Mouse (Mus musculus): Measurements from ENCODE around the gene Spc25.

Gene Spc25

DNA sequence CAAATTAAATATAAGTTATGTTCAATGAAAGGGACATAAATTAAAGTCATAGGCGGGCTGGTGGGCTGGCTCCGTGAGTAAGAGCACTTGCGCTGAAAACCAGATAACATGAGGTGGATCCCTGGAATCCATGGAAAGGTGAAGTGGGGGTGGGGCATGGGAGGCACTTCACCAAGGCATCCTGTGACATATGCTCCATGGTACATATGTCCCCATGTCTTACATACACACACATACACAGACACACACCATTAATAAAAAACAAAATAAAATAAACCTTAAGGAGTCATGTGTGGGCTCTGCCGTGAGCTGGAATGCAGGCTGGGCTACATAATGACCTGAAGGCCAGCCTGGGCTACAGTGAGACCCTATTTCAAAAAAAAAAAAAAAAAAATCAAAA, 26.3 kb downstream of the Spc25 start:
- DNase-seq (ENCODE audit: low spot score) = no peak

DNA sequence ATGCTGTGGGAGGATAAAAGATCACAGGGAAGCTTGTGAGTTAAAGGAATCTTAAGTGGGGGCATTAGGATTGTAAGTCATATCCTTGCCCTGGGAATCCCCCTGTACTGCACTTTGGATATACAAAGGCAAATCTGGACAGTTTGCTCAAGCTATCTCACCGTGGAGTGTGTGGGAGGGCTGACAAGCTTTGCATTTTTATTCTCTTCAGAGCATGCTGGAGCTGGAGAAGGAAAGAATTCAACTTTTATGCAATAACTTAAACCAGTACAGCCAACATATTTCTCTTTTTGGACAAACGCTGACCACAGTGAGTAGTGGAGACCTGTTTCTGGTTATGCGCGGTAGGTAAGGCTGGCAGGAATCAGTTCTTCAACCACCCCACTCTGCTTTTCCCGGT, 30.7 kb downstream of the Spc25 start:
- DNase-seq (ENCODE audit: low spot score) = no peak

DNA sequence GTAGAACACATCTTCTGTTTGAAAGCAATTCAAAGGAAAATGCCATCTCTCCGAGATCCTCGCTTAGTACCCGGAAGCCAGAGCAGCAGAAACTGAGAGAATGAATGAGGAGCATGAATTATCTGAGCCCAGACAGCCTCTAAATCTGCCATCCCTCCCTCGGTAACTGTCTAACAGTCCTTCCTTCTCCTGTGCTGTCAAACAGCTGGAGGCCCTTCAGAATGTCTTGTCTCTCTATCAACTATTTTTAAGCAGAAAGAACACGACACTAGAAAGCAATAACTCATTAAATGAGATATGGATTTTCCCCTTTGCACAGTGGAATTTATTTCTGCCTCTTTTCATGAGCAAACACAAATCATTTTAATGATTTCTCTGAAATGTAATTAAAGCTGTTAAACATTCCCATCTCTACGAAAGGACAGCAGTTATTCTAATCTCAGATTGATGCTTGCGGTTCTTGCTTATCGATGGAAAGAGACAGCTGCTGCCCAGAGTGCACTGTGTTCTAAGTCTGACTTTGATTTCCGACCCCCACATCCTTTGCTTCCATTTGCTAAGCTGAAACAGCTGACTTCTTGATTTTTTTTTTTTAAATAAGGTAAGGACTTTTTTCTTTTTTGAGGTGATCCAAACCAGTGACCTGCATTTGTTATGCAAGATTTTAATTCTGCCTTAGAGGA, 35.5 kb downstream of the Spc25 start:
- DNase-seq (ENCODE audit: low spot score) = no peak

DNA sequence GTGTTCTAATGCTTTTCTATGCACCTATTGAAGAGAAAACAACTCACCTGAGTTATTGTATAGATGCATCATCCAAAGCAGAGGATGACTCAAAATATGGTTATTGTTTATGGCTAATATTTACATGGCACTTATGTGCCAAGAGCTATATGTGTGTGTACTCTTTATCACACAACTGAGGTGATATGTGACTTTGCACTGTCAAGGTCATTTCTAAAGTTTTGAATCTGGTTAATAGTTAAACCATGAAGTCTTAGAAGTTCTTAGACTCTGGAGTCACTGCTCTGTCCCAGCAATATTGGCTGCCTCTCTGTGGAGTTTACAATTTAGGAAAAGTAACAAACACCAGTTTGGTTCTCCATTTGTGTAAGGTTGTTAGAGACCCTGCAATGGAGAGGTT, 47.1 kb downstream of the Spc25 start:
- DNase-seq (ENCODE audit: low spot score) = no peak

DNA sequence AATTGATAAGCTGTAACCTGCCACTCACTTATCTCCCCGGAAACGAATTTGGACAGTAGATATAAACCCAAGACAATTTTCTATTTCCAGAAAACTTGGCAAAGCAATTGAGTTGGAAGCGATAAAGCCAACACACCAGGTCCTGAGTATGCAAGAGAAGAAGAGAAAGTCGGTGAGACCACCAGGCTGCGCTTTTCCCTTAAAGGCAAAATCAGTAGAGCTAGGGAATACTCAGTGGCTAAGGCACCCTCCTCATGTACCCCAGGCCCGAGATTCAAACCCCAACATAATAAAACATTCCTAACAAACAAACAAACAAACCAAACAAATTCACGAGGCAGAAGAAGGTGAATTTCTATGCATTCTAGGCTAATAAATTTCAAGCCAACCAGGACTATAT, 49.7 kb downstream of the Spc25 start:
- no peak for DNase-seq (ENCODE audit: low spot score)

DNA sequence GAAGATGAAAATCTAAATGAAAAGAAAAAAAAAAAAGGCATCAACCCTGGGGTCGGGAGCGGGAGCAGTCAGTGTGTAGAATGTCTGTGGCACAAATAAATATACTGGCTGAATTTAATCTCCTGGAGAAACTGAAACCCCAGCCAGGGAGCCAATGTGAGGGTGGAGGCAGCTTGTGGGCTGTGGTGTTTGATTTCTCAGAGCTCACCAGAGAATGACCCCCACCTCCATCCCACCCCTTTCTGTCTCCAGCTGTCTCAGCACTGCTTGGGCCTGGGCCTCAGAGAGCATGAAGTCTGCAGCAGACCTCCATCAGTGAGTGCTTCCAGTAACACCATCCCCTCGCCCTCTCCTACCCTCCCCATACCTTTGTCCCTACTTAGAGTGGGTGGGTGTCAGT, 50.1 kb downstream of the Spc25 start:
- DNase-seq (ENCODE audit: low spot score) = no peak

DNA sequence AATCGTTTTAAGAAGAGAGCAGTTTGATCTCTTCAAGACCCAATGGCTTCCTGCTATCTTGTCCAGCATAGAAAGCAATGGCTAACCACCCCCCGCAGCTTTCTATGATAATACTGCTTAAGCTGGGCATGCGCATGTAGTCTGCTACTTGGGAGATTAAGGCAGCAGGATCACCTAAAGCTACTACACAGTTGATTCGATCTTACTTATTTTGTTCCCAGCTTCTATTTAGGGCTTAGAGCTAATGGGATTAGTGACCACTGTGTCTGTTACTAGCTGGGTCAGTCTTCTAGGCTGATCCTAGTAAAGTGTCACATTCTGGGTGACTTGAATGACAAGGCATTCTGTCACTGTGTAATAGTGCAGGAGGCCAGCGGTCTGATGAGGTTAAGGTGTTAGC, 55.2 kb downstream of the Spc25 start:
- DNase-seq (ENCODE audit: low spot score) = no peak

DNA sequence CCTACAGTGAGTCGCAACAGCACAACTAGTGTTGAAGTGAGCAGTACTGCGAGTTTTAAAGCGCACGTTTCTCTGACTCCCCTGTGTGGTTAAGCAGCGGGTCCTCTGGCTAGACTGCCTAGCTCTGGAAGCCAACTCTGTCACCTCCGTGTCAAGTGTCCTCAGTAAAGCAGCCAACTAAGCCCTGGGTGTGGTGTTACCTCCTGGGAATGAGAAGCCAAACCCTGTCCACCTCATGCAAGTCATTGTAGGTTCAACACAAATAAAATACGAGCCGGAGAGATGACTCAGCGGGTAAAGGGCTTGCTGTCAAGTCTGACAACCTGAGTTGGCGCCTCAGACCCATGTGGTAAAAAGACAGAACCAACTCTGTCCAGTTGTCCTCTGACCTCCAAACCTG, 56.8 kb downstream of the Spc25 start:
- no peak for DNase-seq (ENCODE audit: low spot score)

DNA sequence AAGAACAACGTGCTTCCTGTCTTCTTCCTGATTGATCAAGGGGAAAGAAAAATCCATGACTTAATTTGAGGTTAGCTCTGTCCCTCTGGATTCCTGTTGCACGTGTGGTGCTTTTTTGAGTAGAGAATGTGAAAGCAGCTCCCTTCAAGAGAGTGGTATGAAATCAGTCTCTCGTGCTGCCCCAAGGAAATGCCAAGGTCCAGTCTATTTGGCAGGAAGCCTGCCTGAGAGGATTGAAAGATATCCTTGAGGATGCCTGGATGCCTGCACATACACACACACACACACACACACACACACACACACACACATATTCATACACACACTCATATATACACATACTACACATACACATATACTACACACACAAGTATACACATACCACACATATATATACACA, 57.3 kb downstream of the Spc25 start:
- no peak for DNase-seq (ENCODE audit: low spot score)
